Mouse (Mus musculus) cortical plate, adult 2 months (tissue): ENCODE measurements at regions not wholly inside any gene's neighbourhood (a gene's known extent, or its start where the extent isn't known, plus 50 kb on each side); places are given as distances from the start of the nearest gene placed in this dataset.

Source experiments
- CTCF ChIP-seq: fragments of 200-500 bp; IDR thresholded peaks from 2 replicates; pipeline ENCODE4 v1.5.1; 2011; ENCODE audit warnings: mild to moderate bottlenecking, control low read depth, low read length; ENCODE audit not compliant: insufficient read depth; ENCODE audit errors: extremely low read depth
- POLR2A ChIP-seq: fragments of 200-500 bp; IDR thresholded peaks from 2 replicates; pipeline ENCODE4 v1.6.1; 2011; ENCODE audit warnings: mild to moderate bottlenecking, low read length, control low read depth; ENCODE audit not compliant: insufficient read depth; ENCODE audit errors: extremely low read depth

DNA sequence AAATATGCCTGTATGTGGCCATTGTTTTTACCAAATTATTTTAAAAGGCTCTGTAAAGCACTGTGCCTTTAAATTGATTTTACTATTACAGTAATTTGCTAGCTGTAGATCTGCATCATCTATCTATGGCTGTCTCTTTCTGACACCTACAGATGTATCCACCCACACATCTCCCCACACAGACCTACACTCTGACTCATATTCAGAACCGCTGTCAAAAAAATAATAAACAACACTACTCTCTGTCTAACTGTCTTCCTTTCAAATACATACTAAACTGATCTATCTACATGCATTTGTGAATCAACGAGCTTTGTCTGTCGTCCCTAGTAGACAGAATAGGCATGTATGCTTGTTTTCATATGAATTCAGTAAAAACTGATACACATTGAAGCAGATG is 130.6 kb upstream of the Gls start:
- TF ChIP-seq CTCF (no peak), POLR2A (no peak)
